Comparison of ENCODE assay signal across 27 mouse cellular contexts in genomic region chr6:147729721-147730120, GRCm38 (mm10).
A peak's percentile ranks its signal among the peaks of the same experiment; 100 is the strongest.
DNase-seq lines count a peak whose midpoint lies in the region; ATAC-seq lines count a peak whose summit lies in the region.
"Had no signal": no experiment of that assay in that cellular context is flagged by ENCODE, and none has a peak within 500 bp of the region (broad histone marks: within the 10 kb centered on the region; RNA-seq: fewer than 3 reads in every experiment).

No protein-coding gene starts in this region.

- no peak overlapping the region for H3K4me3 ChIP-seq in midbrain, embryonic 11.5 days (ENCODE audit: low read depth, low read length)
- H3K4me3 ChIP-seq in midbrain, embryonic 16.5 days (ENCODE audit: low read depth, low read length) = no peak overlapping the region
- H3K4me3 ChIP-seq: embryonic facial prominence, embryonic 13.5 days; embryonic facial prominence, embryonic 15.5 days; erythroblast, embryonic 14.5 days; forebrain, embryonic 10.5 days; forebrain, embryonic 12.5 days had no signal

- DNase-seq in embryo, embryonic 10.5 days (ENCODE audit: low spot score) = peak; percentile 14
- no peak for DNase-seq in embryo, embryonic 10 days (ENCODE audit: low spot score)
- DNase-seq in midbrain, embryonic 11.5 days (ENCODE audit: low spot score, missing footprints) = peak; percentile 70
- peak; percentile 21 for DNase-seq in R1 (ENCODE audit: low read depth, low spot score)
- peak; percentile 37 for DNase-seq in mesoderm, embryonic 11.5 days (ENCODE audit: low read depth, low spot score)
- no peak for DNase-seq in ovary, adult 18-20 months (ENCODE audit: low spot score)
- no peak for DNase-seq in cerebellum, adult 18-20 months
- DNase-seq: adrenal gland, adult 8-10 months; adrenal gland, postnatal 14 days; adrenal gland, postnatal 36 days; cerebellum, adult 11-12 months; cerebellum, adult 8-10 months; cerebellum, adult 9-11 months; cerebellum, postnatal 14 days; cerebellum, postnatal 36 days; embryo, embryonic 11 days had no signal

- H3K27me3 ChIP-seq in midbrain, embryonic 11.5 days (ENCODE audit: control insufficient read depth, insufficient read depth, low read length) = no peaks in the 10 kb centered on the region
- H3K27me3 ChIP-seq in midbrain, embryonic 16.5 days (ENCODE audit: control insufficient read depth, insufficient read depth, low read depth, low read length) = no peaks in the 10 kb centered on the region
- H3K27me3 ChIP-seq: embryonic facial prominence, embryonic 13.5 days; embryonic facial prominence, embryonic 15.5 days; forebrain, embryonic 12.5 days; Patski had no signal

- no peaks in the 10 kb centered on the region for H3K36me3 ChIP-seq in midbrain, embryonic 11.5 days (ENCODE audit: control insufficient read depth, insufficient read depth, low read length)
- H3K36me3 ChIP-seq in midbrain, embryonic 16.5 days (ENCODE audit: control insufficient read depth, insufficient read depth, low read length) = no peaks in the 10 kb centered on the region
- H3K36me3 ChIP-seq: embryonic facial prominence, embryonic 13.5 days; embryonic facial prominence, embryonic 15.5 days; forebrain, embryonic 10.5 days; forebrain, embryonic 12.5 days; G1E had no signal

- H3K9me3 ChIP-seq in midbrain, embryonic 11.5 days (ENCODE audit: control insufficient read depth, low read length) = no peaks in the 10 kb centered on the region
- H3K9me3 ChIP-seq in midbrain, embryonic 16.5 days (replicated peaks; ENCODE audit: control insufficient read depth, low read length, poor library complexity, severe bottlenecking) = no peaks in the 10 kb centered on the region
- H3K9me3 ChIP-seq: embryonic facial prominence, embryonic 13.5 days; embryonic facial prominence, embryonic 15.5 days; forebrain, embryonic 10.5 days; forebrain, embryonic 12.5 days; G1E had no signal

- ATAC-seq in midbrain, embryonic 11.5 days (ENCODE audit: low FRiP score) = no peak
- ATAC-seq in midbrain, embryonic 16.5 days = no peak
- ATAC-seq: activated CD4-positive, CD25-positive, alpha-beta regulatory T cell, adult 4 months; forebrain, embryonic 14.5 days; forebrain, embryonic 16.5 days; Patski had no signal

- no peak overlapping the region for H3K4me2 ChIP-seq in midbrain, embryonic 11.5 days
- H3K4me2 ChIP-seq in midbrain, embryonic 16.5 days (ENCODE audit: low read length) = no peak overlapping the region
- H3K4me2 ChIP-seq: embryonic facial prominence, embryonic 13.5 days; embryonic facial prominence, embryonic 15.5 days; forebrain, embryonic 12.5 days had no signal

- no peak overlapping the region for H3K9ac ChIP-seq in midbrain, embryonic 11.5 days (ENCODE audit: low read length)
- no peak overlapping the region for H3K9ac ChIP-seq in midbrain, embryonic 16.5 days (ENCODE audit: low read depth, low read length)
- H3K9ac ChIP-seq: embryonic facial prominence, embryonic 13.5 days; embryonic facial prominence, embryonic 15.5 days; forebrain, embryonic 12.5 days had no signal

- no peaks in the 10 kb centered on the region for H3K4me1 ChIP-seq in midbrain, embryonic 11.5 days (ENCODE audit: control insufficient read depth, insufficient read depth, low read length)
- no peaks in the 10 kb centered on the region for H3K4me1 ChIP-seq in midbrain, embryonic 16.5 days (ENCODE audit: control insufficient read depth, insufficient read depth, low read length)
- H3K4me1 ChIP-seq: embryonic facial prominence, embryonic 15.5 days; forebrain, embryonic 10.5 days; forebrain, embryonic 12.5 days had no signal

- no peak overlapping the region for H3K27ac ChIP-seq in midbrain, embryonic 11.5 days (ENCODE audit: low read depth, low read length)
- no peak overlapping the region for H3K27ac ChIP-seq in midbrain, embryonic 16.5 days (ENCODE audit: low read length)
- H3K27ac ChIP-seq: embryonic facial prominence, embryonic 13.5 days; embryonic facial prominence, embryonic 15.5 days; forebrain, embryonic 10.5 days; forebrain, embryonic 12.5 days had no signal

Comparison
In these comparisons a context has a peak if more than half of its experiments do, and no peak if none do; other contexts are left out.
1. DNase-seq: peak in embryo, embryonic 10.5 days (single experiment), midbrain, embryonic 11.5 days (single experiment), R1 (single experiment) and mesoderm, embryonic 11.5 days (single experiment); none in embryo, embryonic 10 days (single experiment), ovary, adult 18-20 months (single experiment) and cerebellum, adult 18-20 months (0 of 2).